Mouse (Mus musculus): ENCODE measurements around the gene Ddx50.

Gene Ddx50

DNA sequence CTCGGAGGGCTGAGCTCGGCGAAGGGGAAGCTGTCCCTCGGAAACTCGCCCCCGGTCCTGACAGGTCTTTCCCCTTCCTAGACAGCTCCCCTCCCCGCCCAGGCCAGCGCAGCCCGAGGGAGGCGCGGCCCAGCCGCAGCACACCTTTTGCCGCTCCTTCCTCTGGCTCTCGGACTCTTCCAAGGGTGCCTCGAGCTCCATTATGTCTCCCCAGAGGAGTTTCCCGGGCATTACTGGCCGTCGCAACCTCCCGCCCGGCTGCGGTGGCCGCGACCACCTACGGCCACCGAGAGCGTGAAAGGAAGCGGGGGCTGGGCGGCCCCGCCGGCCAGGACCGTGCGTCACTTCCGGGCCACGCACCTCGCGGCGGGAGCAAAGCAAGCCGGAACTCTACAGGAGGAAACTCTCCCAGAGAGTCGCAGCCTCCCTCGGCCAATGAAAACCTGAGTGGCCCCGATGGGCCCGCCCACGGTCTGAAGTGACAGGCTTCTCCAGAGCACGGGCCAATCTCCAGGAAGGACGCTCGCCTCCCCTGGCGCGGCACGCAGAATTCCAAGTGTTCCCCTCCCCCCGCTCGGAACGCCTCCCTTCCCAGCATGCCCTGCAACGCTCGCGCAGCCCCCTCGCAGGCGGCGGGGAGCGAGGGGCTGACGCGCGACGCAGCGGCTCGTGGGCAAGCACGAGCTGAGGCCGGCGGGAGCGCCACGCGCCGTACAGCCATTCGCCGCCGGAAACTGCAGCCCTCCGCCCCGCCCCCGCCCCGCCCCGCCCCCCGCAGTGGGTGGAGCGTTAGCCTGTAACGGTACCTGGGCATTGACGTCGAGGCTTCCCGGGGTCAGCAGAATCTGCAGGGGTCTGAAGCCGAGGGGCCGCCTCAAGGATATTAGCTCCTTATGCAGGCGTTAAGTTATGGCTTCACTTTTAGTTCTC lies at the start of gene Ddx50:
TSS of gene Ddx50 (minus strand) at position 338 of the 930 bp plus-strand sequence.
- DNase-seq (ENCODE audit: extremely low spot score, low read depth, low spot score), result peak; percentile 96

DNA sequence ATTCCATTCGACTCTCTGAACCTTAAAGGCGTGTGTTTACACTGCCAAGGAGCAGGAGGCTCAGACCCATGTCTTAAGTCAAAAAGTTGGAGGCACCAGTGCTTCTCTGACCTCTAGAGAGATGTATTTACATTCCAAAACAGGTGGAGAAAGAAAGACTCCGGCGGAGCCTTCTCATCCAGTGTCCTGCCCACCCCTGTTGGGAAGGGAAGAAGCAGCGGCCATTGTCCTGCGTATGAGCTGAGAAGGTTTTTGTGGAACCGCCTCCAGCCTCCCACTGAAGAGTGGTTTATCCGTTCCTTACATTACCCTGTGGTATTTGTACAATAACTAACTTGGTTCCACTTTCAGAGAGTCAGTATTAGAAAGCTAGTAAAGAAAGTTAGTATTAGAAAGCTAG lies 41.8 kb upstream of the Ddx50 start:
- DNase-seq (ENCODE audit: extremely low spot score, low read depth, low spot score), result no peak

- no peak for DNase-seq (ENCODE audit: extremely low spot score, low read depth, low spot score)
These were observed 41.2 kb upstream of the Ddx50 start for GRCm38 (mm10) chr10:62692244-62692643.

GRCm38 (mm10) chr10:62687032-62687674 lies 36.1 kb upstream of the Ddx50 start:
- DNase-seq (ENCODE audit: extremely low spot score, low read depth, low spot score), result no peak

- no peak for DNase-seq (ENCODE audit: extremely low spot score, low read depth, low spot score)
These were observed 32.0 kb upstream of the Ddx50 start for GRCm38 (mm10) chr10:62683043-62683442.

- DNase-seq (ENCODE audit: extremely low spot score, low read depth, low spot score), result no peak
These were observed 28.8 kb upstream of the Ddx50 start for GRCm38 (mm10) chr10:62679833-62680232.

GRCm38 (mm10) chr10:62677329-62677728 lies 26.3 kb upstream of the Ddx50 start:
- DNase-seq (ENCODE audit: extremely low spot score, low read depth, low spot score), result no peak

DNA sequence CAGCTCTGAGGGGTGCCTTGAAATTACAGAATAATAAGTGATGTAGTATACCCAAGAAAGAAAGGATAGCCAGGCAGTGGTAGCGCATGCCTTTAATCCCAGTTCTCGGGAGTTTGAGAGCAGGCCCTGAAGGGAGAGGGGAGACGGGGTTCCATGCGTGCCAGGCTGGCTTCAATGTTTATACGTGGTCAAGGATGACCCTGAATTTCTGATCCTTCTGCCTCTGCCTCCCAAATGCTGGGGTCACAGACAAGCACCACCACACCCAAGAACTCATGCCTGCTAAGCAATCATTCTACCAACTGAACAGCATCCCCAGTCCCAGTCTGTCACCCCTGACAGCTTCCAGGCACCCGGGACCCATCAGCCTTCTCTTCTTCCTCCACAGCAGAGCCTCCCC lies 25.2 kb upstream of the Ddx50 start:
- DNase-seq (ENCODE audit: extremely low spot score, low read depth, low spot score), result no peak

DNA sequence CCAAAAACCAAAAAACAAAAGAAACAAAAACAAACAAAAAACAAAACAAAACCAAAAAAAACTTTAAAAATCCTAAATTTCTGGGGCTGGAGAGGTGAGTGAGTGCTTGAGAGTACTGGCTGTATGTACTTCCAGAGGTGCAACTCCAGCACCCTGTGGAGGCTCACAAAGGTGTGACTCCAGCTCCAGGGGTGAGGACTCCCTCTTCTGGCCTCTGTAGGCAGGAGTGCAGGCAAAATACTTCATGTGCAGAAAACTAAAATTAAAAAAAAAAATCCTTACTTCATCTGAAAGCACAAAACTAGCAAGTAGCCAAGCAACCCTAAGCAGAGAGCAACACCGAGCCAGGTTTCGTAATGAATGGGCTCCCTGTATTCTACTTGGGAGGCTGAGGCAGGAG lies 21.3 kb upstream of the Ddx50 start:
- DNase-seq (ENCODE audit: extremely low spot score, low read depth, low spot score), result no peak

DNA sequence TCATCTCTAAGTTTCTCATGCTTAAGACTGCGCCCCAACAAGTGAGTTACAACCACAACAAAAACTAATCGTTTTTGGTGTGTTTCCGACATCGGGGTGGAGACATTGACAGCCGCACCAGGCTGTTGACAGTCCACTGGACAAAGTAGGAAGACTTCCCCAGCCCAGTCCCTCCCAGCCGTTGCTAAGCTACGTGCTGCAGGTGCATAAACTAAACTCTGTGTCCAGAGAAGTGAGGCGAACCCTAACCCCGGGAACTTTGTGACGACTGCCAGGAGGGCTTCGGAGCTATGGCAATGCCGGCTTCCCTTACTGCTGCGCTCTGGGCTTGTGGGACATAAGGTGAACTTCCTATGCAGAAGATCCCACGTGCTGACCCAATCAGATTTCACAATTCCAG lies 18.2 kb upstream of the Ddx50 start:
- no peak for DNase-seq (ENCODE audit: extremely low spot score, low read depth, low spot score)

- no peak for DNase-seq (ENCODE audit: extremely low spot score, low read depth, low spot score)
These were observed 17.4 kb upstream of the Ddx50 start for GRCm38 (mm10) chr10:62668463-62668862.

DNA sequence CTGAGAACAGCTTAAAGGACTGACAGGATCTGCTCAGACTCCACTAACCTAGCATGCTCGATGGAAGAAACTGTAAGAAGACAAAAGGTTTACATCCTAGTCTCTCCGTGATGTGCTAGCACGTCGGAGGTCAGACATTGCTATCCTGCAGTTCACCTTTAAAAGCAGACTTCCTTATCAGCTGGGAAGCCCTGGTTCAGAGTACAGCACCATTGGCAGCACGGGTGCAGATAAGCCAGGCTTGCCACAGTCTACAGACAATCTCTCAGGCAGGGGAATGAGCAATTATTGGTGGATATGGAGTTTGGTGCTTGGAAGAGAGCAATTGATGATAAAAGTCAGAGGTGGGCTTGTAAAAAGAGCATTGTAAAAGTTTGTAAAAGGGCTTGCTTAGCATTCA lies 17.0 kb upstream of the Ddx50 start:
- no peak for DNase-seq (ENCODE audit: extremely low spot score, low read depth, low spot score)

- no peak for DNase-seq (ENCODE audit: extremely low spot score, low read depth, low spot score)
These were observed 14.1 kb upstream of the Ddx50 start for GRCm38 (mm10) chr10:62664963-62665590.

GRCm38 (mm10) chr10:62664171-62664570 lies 13.2 kb upstream of the Ddx50 start:
- DNase-seq (ENCODE audit: extremely low spot score, low read depth, low spot score), result no peak

DNA sequence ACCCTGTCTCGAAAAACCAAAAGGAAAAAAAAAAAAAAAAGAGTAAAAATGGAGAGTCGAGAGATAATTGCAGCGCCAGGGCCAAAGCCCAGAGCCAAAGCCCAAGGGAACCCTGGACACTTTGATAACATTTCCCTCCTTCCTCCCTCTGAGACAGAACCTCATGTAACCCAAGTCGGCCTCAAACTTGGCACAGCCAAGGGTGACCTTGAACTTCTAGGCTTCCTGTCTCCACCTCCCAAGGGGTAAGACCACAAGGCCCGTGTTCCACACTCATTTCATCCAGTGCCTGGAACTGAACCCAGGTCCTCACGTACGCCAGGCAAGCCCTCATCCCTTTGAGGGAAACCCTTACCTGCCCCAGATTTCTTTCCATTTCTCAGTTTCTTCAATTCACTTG lies 5.7 kb upstream of the Ddx50 start:
- DNase-seq (ENCODE audit: extremely low spot score, low read depth, low spot score), result no peak

DNA sequence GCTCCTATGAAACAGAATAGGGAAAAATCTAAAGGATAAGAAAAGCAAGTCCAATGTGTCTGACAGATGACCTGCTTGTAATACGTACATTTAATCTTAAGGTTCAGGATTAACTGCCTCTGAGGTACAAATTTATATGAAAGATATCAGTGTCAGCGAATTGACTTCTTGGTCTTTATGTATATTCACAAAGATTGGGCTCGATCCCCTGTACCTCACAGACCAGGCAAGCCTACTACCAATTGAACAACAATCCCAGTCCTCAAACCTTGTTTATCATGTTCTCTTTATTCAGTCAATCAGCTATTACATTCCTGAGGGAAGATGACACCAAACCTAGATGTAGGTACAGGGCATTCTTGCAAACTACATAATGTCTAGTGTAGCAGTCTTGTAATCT lies 943 bp upstream of the Ddx50 start:
- DNase-seq (ENCODE audit: extremely low spot score, low read depth, low spot score), result no peak

GRCm38 (mm10) chr10:62650358-62650782 lies 648 bp downstream of the Ddx50 start:
- no peak for DNase-seq (ENCODE audit: extremely low spot score, low read depth, low spot score)

DNA sequence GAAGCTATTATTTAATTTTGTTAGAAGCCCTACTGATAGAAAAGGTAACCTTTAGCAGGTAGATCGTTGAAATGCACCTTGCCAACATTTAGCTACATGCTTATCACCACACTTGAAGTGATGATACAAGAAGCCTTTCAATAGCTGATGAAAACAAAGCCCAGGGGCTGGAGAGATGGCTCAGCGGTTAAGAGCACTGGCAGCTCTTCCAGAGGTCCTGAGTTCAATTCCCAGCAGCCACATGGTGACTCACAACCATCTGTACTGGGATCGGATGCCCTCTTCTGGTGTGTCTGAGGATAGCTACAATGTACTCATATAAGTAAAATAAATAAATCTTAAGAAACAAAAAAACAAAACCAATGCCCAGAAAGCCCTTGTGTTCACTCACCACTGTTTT lies 46.9 kb downstream of the Ddx50 start:
- DNase-seq (ENCODE audit: extremely low spot score, low read depth, low spot score), result no peak

DNA sequence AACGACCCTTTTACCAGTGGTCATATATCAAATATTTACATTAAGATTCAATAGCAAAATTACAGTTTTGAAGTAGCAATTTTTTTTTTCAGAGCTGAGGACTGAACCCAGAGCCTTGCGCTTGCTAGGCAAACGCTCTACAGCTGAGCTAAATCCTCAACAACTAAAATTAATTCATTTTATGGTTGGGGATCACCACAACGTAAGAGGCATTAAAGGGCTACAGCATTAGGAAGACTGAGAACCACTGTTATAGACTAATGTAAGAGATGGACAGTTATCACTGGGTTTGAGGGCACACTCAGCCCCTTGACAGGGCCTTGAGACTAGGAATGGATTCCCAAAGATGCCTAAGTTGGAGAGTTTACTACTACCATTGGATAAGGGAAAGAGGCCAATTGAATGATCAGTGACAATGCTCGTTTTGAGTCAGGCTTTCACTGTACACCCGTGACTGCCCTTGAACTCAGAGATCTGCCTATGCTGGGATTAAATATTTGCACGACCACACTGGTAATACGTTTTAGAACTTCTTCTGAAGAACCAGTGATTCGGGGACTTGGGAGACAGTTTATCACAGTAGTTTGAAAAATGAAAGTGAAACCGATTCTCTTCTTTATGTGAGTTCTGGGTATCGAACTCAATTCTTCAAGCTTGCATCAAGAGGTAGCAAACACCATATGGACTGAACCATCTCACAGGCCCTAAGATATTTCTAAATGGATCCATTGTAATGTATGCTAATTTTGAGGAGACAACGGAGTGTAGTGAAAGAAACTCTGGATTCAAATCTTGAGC lies 47.6 kb downstream of the Ddx50 start:
- no peak for DNase-seq (ENCODE audit: extremely low spot score, low read depth, low spot score)

- DNase-seq (ENCODE audit: extremely low spot score, low read depth, low spot score), result peak; percentile 56
These were observed 48.6 kb downstream of the Ddx50 start, which contains the start of gene Ddx21 for GRCm38 (mm10) chr10:62602177-62603040. Ddx21 (minus strand) TSS chr10:62602281.
